Mouse (Mus musculus) adrenal gland, postnatal 14 days (tissue): ENCODE results near the gene Egr2. TPM values are rescaled to one million over a fixed set of nuclear protein-coding genes. Genes with fewer than 3 reads are reported as not detected.

ENCODE experiments used
- total RNA-seq: library from RNA; stranded (reverse); gene quantifications from 2 replicates; pipeline ENCODE4 v1.2.3, GENCODE M21; 2021

The Egr2 gene
- total RNA-seq, 1 experiment from 2014 or later: 1.2 TPM

Other genes with a start within 250 kb of the Egr2 start
- 24.2 and 25.9 TPM in 2 replicates for gene Ado, start 13.5 kb downstream of the Egr2 start, total RNA-seq